Mouse (Mus musculus) neural tube, embryonic 12.5 days (tissue): ENCODE measurements around the gene Wfikkn2. TPM values are rescaled to one million over a fixed set of nuclear protein-coding genes. Genes with fewer than 3 reads are reported as not detected.
A peak's percentile ranks its signal among the peaks of the same experiment; 100 is the strongest.
"Not testable (repeated sequence)": the region's sequence is repeated elsewhere in the genome, so short reads cannot be mapped to it uniquely, and the experiment has no call there.

Experiments used
- ATAC-seq: fragments of 200-750 bp; cut with Nextera tagmentation; 2 replicates; pipeline ENCODE4 v1.8.0; 2017; ENCODE audit warnings: low read depth, mild to moderate bottlenecking, moderate TSS enrichment, moderate library complexity; ENCODE audit not compliant: low FRiP score
- H3K27ac ChIP-seq: fragments of 300-500 bp; sonication (generic); 2 replicates; pipeline ENCODE4 v1.5.1; 2016
- H3K27me3 ChIP-seq: fragments of 300-500 bp; sonication (generic); replicated peaks from 2 replicates; pipeline ENCODE4 v1.6.1; 2016; ENCODE audit warnings: mild to moderate bottlenecking
- H3K36me3 ChIP-seq: fragments of 300-500 bp; sonication (generic); 2 replicates; pipeline ENCODE4 v1.6.1; 2016; ENCODE audit warnings: mild to moderate bottlenecking
- H3K4me1 ChIP-seq: fragments of 300-500 bp; sonication (generic); 2 replicates; pipeline ENCODE4 v1.6.1; 2016
- H3K4me2 ChIP-seq: fragments of 300-500 bp; sonication (generic); replicated peaks from 2 replicates; pipeline ENCODE4 v1.6.1; 2016; ENCODE audit warnings: mild to moderate bottlenecking
- H3K4me3 ChIP-seq: fragments of 300-500 bp; sonication (generic); 2 replicates; pipeline ENCODE4 v1.5.1; 2016
- H3K9ac ChIP-seq: fragments of 300-500 bp; sonication (generic); 2 replicates; pipeline ENCODE4 v1.6.1; 2016; ENCODE audit warnings: mild to moderate bottlenecking
- H3K9me3 ChIP-seq: fragments of 300-500 bp; sonication (generic); 2 replicates; pipeline ENCODE4 v1.6.1; 2016; ENCODE audit warnings: mild to moderate bottlenecking
- WGBS: fragments of 180-500 bp; shearing (Covaris S2); methylation state at CpG from one replicate; pipeline ENCODE4 v1.1.7; 2016; 5-methylcytosine and 5-hydroxymethylcytosine counted together
- polyA plus RNA-seq: library from polyadenylated mRNA; unstranded; fragments of >200 nt; fragmentation: Nextera tagmentation; extraction: Ambion mirVana; gene quantifications from 2 replicates; pipeline ENCODE4 v1.2.1, GENCODE M21; 2016

Gene Wfikkn2
- polyA plus RNA-seq, 1 experiment from 2014 or later, result 3.7 TPM

DNA sequence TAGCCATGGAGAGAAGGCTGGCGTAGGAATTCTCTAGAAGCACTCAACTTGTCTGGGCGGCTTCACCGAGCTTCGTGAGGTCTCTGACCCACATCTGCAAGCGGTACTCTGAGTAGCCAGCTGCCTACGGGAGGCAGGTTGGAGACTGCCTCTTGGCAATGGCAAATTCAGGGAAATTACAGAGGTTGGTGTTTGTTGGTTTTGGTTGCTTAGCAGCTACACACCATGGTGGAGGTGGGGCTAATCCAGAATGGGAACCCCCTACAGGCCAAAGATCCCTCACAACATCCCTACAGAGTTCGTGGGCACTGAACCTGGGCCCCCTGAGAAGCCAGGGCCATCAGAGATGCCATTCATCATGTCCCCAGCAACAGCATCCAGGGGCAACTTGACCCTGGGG lies 29.4 kb upstream of the Wfikkn2 start:
- Histone ChIP-seq H3K9ac (no peak overlapping the region), H3K27ac (no peak overlapping the region), H3K36me3 (no peaks in the 10 kb centered on the region), H3K4me3 (no peak overlapping the region), H3K9me3 (no peaks in the 10 kb centered on the region), H3K4me1 (peaks cover 4% of the 10 kb centered on the region; the same call in 1 of the 2 replicates), H3K4me2 (no peak overlapping the region), H3K27me3 (no peaks in the 10 kb centered on the region)
- WGBS, result 80% methylated on average over 7 of the region's 7 CpGs
- no peak for ATAC-seq

DNA sequence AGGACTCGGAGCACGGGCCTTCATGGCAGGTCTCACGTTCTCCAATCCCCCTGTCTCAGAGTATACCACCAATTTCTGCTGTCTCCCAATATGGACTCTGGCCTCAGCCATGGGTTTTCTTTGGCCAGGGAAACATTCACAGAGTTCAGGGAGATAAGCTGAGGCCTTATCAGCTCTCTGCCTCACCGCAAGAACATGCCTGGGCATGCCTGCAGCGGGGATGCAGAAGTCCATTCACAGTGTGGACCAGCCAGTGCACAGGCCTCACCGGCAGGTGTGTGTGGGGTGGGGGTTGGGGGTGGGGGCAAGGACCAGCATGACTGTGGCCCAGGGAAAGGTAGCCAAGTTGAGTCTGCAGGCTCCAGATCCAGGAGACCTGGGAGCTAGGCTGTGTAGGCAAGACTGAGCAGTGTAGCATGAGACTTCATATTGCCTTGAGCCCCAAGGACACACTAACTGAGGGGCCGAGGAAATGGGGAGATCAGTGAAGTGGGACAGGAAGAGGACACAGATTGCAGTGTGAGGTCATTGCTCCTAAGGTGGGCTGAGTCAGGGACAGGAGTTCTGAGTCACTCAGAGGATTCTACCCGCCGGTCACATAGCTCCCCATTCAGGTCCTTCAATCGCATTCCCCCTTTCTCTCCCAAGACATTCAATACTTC lies 28.5 kb upstream of the Wfikkn2 start:
- no peak overlapping the region for H3K4me2 ChIP-seq
- no peaks in the 10 kb centered on the region for H3K36me3 ChIP-seq
- H3K9me3 ChIP-seq, result no peaks in the 10 kb centered on the region
- H3K27me3 ChIP-seq, result no peaks in the 10 kb centered on the region
- ATAC-seq, result no peak
- peaks cover 4% of the 10 kb centered on the region; the same call in 1 of the 2 replicates for H3K4me1 ChIP-seq
- H3K4me3 ChIP-seq, result no peak overlapping the region
- no peak overlapping the region for H3K9ac ChIP-seq
- H3K27ac ChIP-seq, result no peak overlapping the region
- 94% methylated on average over 10 of the region's 10 CpGs for WGBS

DNA sequence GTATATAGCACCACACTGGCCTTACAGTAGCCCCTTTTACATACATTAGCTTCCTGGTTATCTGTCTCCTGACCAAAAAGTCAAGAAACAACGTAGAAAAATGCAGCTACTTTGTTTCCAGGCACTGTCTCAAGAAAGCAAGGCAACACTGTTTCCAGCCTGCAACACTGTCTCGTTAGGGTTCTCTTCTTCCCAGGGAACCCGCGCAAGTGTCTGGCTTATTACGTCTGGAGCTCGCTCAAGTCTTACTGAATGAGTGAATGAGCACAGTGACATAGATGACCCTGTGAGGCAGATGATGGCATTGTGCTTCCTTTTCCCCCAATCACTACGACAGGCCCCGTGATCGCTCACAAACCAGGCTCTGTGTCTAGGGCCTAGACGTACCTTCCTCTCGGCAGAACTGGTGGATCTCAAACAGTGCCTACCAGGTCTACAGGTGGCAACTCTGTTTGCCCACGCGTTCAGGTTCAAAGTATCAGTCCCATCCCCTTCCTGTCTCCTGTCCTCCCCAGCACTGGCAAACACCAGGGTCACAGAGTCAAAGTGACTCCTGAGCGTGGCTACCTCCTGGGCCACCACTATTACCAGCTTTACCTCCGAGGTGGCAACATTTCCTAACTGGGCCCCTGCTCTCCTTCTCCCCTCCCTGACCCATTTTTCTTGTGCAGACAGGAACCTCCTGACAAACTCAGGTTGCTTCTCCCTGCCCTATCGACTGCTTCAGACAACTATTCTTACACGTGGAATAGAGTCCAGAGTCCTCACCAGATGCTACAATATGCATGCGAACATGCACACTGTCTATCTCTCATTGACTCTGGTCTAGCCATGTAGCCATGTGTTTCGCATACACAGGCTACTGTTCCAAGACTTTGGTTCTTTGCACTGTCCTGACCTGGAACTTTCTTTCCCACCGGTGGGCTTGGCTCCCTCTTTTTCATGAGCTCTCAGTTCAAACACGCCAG lies 27.4 kb upstream of the Wfikkn2 start:
- no peak for ATAC-seq

DNA sequence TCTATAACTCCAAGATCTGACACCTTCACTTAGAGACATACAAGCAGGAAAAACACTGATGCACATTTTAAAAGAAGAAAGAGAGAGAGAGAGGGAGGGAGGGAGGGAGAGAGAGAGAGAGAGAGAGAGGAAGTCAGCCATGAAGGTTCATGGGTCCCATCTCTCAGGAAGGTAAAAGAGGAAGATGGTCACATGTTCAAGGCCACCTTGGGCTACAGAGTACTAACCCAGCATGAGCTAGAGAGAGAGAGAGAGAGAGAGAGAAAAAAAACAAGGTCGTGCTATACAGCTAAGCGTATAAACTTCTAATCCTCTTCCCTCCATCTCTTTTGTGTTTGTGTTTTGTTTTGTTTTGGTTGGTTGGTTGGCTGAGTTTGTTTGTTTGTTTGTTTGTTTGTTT lies 25.2 kb upstream of the Wfikkn2 start:
- Histone ChIP-seq H3K9me3 (no peaks in the 10 kb centered on the region), H3K4me3 (no peak overlapping the region), H3K4me1 (no peaks in the 10 kb centered on the region), H3K9ac (no peak overlapping the region), H3K4me2 (no peak overlapping the region), H3K27me3 (no peaks in the 10 kb centered on the region), H3K36me3 (no peaks in the 10 kb centered on the region), H3K27ac (no peak overlapping the region)
- 90% methylated on average over 2 of the region's 2 CpGs for WGBS
- ATAC-seq, result no peak

More for the DNA sequence above, 27.4 kb upstream of the Wfikkn2 start:
- no peaks in the 10 kb centered on the region for H3K27me3 ChIP-seq
- no peaks in the 10 kb centered on the region for H3K9me3 ChIP-seq
- no peaks in the 10 kb centered on the region for H3K36me3 ChIP-seq
- no peak overlapping the region for H3K4me2 ChIP-seq
- H3K4me1 ChIP-seq, result peaks cover 4% of the 10 kb centered on the region; the same call in 1 of the 2 replicates
- no peak overlapping the region for H3K27ac ChIP-seq
- H3K9ac ChIP-seq, result no peak overlapping the region
- no peak overlapping the region for H3K4me3 ChIP-seq
- WGBS, result 91% methylated on average over 21 of the region's 21 CpGs

DNA sequence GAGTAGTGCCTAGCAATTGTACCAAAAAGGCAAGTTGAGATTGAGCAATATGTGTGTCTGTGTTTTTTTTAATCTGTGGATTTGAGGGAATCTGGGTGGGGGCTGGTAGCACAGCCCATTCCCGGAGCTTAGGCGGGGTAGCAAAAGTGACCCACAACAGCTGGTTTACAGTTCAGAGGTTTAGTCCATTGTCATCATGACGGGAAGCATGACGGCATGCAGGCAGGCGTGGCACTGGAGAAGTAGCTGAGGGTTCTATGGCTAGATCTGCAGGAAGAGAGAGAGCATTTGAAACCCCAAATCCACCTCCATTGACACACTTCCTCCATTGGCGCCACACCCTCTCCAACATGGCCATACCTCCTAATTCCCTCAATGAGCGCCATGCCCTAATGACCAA lies 24.1 kb upstream of the Wfikkn2 start:
- peaks cover 6% of the 10 kb centered on the region; the same call in 1 of the 2 replicates for H3K4me1 ChIP-seq
- 82% methylated on average over 7 of the region's 7 CpGs for WGBS
- H3K27me3 ChIP-seq, result no peaks in the 10 kb centered on the region
- H3K4me3 ChIP-seq, result no peak overlapping the region
- H3K4me2 ChIP-seq, result no peak overlapping the region
- H3K27ac ChIP-seq, result no peak overlapping the region
- H3K36me3 ChIP-seq, result no peaks in the 10 kb centered on the region
- no peaks in the 10 kb centered on the region for H3K9me3 ChIP-seq
- no peak overlapping the region for H3K9ac ChIP-seq
- ATAC-seq, result no peak

DNA sequence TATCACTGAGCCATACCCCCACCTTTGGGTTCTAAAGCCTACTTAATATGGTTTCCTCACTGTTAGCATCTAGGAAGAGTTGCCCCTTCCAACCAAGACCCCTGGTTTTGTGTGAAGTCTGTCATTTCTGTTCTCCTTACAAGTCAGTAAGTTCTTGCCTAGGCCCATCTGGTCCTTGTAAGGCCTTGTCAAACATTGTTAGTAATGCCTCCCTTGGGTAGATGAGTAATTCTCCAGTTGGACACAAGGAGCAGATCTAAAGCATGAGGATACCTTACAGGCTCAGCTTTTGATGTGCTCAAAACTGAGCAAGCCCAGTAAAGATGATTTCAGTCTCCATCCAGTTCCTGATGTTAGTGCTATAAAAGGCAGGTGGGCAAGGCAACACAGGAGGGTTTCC lies 23.0 kb upstream of the Wfikkn2 start:
- no peak for ATAC-seq
- Histone ChIP-seq H3K36me3 (no peaks in the 10 kb centered on the region), H3K27me3 (no peaks in the 10 kb centered on the region), H3K4me1 (peaks cover 8% of the 10 kb centered on the region; the same call in 1 of the 2 replicates), H3K9me3 (no peaks in the 10 kb centered on the region), H3K27ac (no peak overlapping the region), H3K4me3 (no peak overlapping the region), H3K9ac (no peak overlapping the region), H3K4me2 (no peak overlapping the region)

DNA sequence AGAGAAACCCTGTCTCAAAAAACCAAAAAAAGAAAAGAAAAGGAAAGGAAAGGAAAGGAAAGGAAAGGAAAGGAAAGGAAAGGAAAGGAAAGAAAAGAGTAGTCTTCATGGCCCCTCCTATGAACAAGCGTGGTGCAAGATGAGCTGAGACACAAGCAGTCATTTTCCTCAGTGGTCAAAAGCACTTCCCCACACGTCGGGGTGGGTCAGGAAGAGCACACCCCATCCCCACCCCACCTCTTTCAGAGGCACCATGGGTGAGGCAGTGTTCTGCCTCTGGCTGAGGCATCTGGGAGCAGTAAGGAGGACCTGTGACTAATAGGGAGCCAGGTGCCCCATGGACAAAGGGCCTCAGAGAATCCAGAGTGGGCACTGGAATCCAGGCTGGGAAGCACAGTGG lies 20.4 kb upstream of the Wfikkn2 start:
- H3K9ac ChIP-seq, H3K9me3 ChIP-seq, H3K27ac ChIP-seq, ATAC-seq, H3K4me1 ChIP-seq, H3K27me3 ChIP-seq, H3K4me3 ChIP-seq, H3K36me3 ChIP-seq, H3K4me2 ChIP-seq: not testable (repeated sequence)
- WGBS, result 78% methylated on average over 3 of the region's 3 CpGs

DNA sequence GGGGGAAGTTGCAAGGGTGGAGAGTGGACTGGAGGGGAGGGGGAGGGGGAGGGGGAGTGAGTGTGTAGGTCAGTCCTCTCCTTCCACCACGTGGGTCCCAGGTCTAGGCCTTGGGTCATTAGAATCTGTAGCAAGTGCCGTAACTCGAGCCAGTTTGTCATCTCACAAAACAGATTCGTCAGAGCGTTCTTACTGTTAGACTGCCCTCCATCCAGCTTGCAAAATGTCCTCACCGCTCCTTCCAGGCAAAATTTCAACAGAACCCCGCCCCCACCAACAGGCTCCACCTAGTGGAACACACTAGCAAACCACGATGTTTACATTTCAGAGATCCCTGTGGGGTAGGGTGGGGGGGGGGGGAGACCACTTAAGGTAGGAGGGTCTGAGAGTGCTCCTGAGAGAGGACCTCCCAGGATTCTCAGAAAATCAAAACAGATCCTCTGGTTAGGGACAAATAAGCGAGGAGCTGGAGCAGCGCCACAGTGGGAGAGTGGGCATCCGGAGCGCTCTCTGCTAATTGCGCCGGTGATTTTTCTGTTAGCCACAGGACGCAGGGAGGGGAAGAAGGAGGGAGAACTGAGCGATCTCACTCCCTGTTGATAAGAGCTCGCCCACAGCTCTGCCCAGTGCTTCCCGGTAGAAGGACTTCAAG lies 19.5 kb upstream of the Wfikkn2 start:
- Histone ChIP-seq H3K4me2 (peak overlapping the region; percentile 65), H3K27ac (no peak overlapping the region), H3K4me1 (peaks cover 8% of the 10 kb centered on the region; the same call in 1 of the 2 replicates), H3K9ac (0 out of 2 replicates have a peak overlapping the region, but pooled peaks have one; percentile 44), H3K36me3 (no peaks in the 10 kb centered on the region), H3K4me3 (peak overlapping the region; percentile 25), H3K9me3 (no peaks in the 10 kb centered on the region), H3K27me3 (no peaks in the 10 kb centered on the region)
- peak; percentile 56 for ATAC-seq
- WGBS, result under 1% methylated on average over 18 of the region's 18 CpGs

DNA sequence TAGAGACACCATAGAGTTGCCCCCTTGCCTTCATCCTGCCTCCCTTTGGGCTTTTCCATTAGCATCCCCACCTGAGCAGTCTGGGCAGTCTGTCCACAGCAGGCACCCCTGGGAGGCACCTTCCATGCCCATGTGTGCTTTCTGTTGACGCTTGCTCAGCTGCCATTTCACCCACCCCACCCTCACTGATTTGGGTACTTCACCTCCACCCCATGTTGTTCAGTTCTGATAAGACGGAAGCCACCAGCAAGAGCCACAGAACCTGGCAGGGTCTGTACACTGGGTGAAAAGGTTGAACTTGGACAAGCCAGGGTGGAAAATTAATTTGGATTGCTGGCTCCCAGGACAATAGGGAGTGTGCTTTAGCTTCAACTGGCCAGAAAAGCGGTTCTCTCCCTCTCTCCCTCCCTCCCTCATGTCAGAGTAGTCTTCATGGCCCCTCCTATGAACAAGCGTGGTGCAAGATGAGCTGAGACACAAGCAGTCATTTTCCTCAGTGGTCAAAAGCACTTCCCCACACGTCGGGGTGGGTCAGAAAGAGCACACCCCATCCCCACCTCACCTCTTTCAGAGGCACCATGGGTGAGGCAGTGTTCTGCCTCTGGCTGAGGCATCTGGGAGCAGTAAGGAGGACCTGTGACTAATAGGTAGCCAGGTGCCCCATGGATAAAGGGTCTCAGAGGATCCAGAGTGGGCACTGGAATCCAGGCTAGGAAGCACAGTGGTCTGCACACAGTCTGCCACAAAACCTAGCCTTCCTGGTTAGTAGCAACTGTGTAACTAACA lies 16.0 kb upstream of the Wfikkn2 start:
- no peaks in the 10 kb centered on the region for H3K27me3 ChIP-seq
- H3K9ac ChIP-seq, result no peak overlapping the region
- no peak overlapping the region for H3K27ac ChIP-seq
- ATAC-seq, result no peak
- H3K36me3 ChIP-seq, result no peaks in the 10 kb centered on the region
- H3K4me2 ChIP-seq, result no peak overlapping the region
- 73% methylated on average over 6 of the region's 6 CpGs for WGBS
- no peak overlapping the region for H3K4me3 ChIP-seq
- H3K4me1 ChIP-seq, result peaks cover 8% of the 10 kb centered on the region; the same call in 1 of the 2 replicates
- H3K9me3 ChIP-seq, result no peaks in the 10 kb centered on the region

DNA sequence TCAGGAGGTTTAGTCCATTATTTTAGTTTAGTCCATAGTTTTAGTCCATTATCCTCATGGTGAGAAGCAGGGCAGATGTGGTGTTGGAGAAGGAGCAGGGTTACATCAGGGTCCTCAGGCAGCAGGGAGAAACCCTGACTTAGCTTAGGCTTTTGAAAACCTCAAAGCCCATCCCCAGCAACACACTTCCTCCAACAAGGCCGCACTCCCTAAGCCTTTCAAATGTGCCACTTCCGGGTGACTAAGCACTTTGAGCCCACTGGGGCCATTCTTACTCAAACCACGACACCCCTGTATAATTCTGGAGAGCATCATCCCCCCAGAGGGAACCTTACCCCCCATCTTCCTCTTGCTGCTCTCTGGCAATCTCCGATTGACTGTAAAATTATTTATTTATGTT lies 14.0 kb upstream of the Wfikkn2 start:
- ATAC-seq, result no peak
- H3K9ac ChIP-seq, result no peak overlapping the region
- no peaks in the 10 kb centered on the region for H3K27me3 ChIP-seq
- H3K36me3 ChIP-seq, result no peaks in the 10 kb centered on the region
- 0 out of 2 replicates have a peak, but pooled peaks cover 1% of the 10 kb centered on the region for H3K4me1 ChIP-seq
- no peaks in the 10 kb centered on the region for H3K9me3 ChIP-seq
- 54% methylated on average over 4 of the region's 4 CpGs for WGBS
- H3K4me2 ChIP-seq, result no peak overlapping the region
- no peak overlapping the region for H3K27ac ChIP-seq
- H3K4me3 ChIP-seq, result no peak overlapping the region

DNA sequence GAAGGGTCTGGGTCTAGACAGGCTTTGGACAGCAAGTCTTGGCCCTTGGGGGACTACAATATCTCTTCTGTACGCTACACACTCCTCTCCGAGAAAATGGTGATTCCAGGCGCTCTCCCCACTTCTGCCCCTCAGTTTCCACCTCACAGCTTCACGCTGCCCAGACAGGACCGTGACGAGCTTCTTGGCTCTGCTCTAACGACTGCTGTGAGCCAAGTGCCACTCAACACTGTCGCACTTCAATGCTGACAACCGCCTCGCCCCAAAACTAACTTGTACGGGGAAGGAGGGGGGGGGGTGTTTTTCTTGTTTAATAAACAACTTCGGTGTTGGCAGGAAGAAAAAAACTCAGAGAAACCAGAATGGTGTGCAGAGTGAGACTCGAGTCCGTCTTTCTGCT lies 12.2 kb upstream of the Wfikkn2 start:
- Histone ChIP-seq H3K4me2 (no peak overlapping the region), H3K27me3 (no peaks in the 10 kb centered on the region), H3K4me1 (no peaks in the 10 kb centered on the region), H3K27ac (no peak overlapping the region), H3K4me3 (no peak overlapping the region), H3K36me3 (no peaks in the 10 kb centered on the region), H3K9me3 (no peaks in the 10 kb centered on the region), H3K9ac (no peak overlapping the region)
- ATAC-seq, result no peak
- WGBS, result 84% methylated on average over 14 of the region's 14 CpGs
